Mouse (Mus musculus) MEL (cell line): Measurements from ENCODE around the gene Mapk7.

Source experiments
- CHD1 ChIP-seq: IDR thresholded peaks from 2 replicates; pipeline ENCODE4 v1.6.1; 2012; ENCODE audit warnings: low read depth, mild to moderate bottlenecking, inconsistent platforms, low read length, improper control_type of control experiment
- CTCF ChIP-seq, 3 experiments: IDR thresholded peaks in 2 of 3; conservative IDR thresholded peaks in 1 of 3; 2 replicates each; pipeline ENCODE4 v1.5.1; 2011 to 2012; ENCODE audit warnings: low read length in 3 of 3, low read depth in 2 of 3, mild to moderate bottlenecking in 2 of 3, improper control_type of control experiment in 1 of 3, inconsistent platforms in 1 of 3, mixed read lengths in 1 of 3, moderate library complexity in 1 of 3; ENCODE audit not compliant: control insufficient read depth in 1 of 3, insufficient read depth in 1 of 3, poor library complexity in 1 of 3, severe bottlenecking in 1 of 3
- NELFE ChIP-seq: IDR thresholded peaks from 2 replicates; pipeline ENCODE4 v1.6.1; 2011; ENCODE audit warnings: low read depth, low read length, improper control_type of control experiment

GRCm38 (mm10) chr11:61476786-61477382, 17.3 kb downstream of the Mapk7 start:
- TF ChIP-seq CTCF (IDR thresholded peaks at IDR 0.05 in 2 of 3, conservative IDR thresholded peaks at IDR 0.05 in 1 of 3; ENCODE audit: control insufficient read depth in 1 of 3, insufficient read depth in 1 of 3, low read depth in 2 of 3, low read length in 3 of 3, poor library complexity in 1 of 3, severe bottlenecking in 1 of 3) (no peak), CHD1 (no peak), NELFE (no peak)
